Mouse (Mus musculus) hindbrain, embryonic 14.5 days (tissue): Measurements from ENCODE around the gene Abhd16a. TPM values are rescaled to one million over a fixed set of nuclear protein-coding genes. Genes with fewer than 3 reads are reported as not detected.
"Not testable (repeated sequence)": the region's sequence is repeated elsewhere in the genome, so short reads cannot be mapped to it uniquely, and the experiment has no call there.

ENCODE experiments used
- ATAC-seq: fragments of 200-750 bp; cut with Nextera tagmentation; 2 replicates; pipeline ENCODE4 v1.8.0; 2017; ENCODE audit warnings: moderate number of reproducible peaks, mild to moderate bottlenecking, moderate TSS enrichment, moderate library complexity; ENCODE audit not compliant: low FRiP score
- DNase-seq: peaks from one replicate; pipeline ENCODE4 v3.0.0-alpha.2; 2015; ENCODE audit warnings: low spot score
- H3K27ac ChIP-seq: fragments of 300-500 bp; sonication (generic); 2 replicates; pipeline ENCODE4 v1.5.1; 2014; ENCODE audit warnings: mild to moderate bottlenecking, moderate library complexity
- H3K27me3 ChIP-seq: fragments of 300-500 bp; sonication (generic); 2 replicates; pipeline ENCODE4 v1.6.1; 2014; ENCODE audit warnings: mild to moderate bottlenecking, low read length, mixed read lengths; ENCODE audit not compliant: control insufficient read depth, insufficient read depth
- H3K36me3 ChIP-seq: fragments of 300-500 bp; sonication (generic); replicated peaks from 2 replicates; pipeline ENCODE4 v1.6.1; 2014; ENCODE audit not compliant: control insufficient read depth, insufficient read depth
- H3K4me1 ChIP-seq: fragments of 300-500 bp; sonication (generic); replicated peaks from 2 replicates; pipeline ENCODE4 v1.6.1; 2014; ENCODE audit warnings: antibody characterized with exemption, low read length, mixed read lengths; ENCODE audit not compliant: control insufficient read depth, insufficient read depth
- H3K4me2 ChIP-seq: fragments of 300-500 bp; sonication (generic); replicated peaks from 2 replicates; pipeline ENCODE4 v1.6.1; 2014; ENCODE audit warnings: mild to moderate bottlenecking, moderate library complexity
- H3K4me3 ChIP-seq: fragments of 300-500 bp; sonication (generic); replicated peaks from 2 replicates; pipeline ENCODE4 v1.5.1; 2014; ENCODE audit warnings: mild to moderate bottlenecking, low read length
- H3K9ac ChIP-seq: fragments of 300-500 bp; sonication (generic); 2 replicates; pipeline ENCODE4 v1.6.1; 2014
- H3K9me3 ChIP-seq: fragments of 300-500 bp; sonication (generic); 2 replicates; pipeline ENCODE4 v1.6.1; 2016; ENCODE audit warnings: low read length; ENCODE audit not compliant: control insufficient read depth
- WGBS: fragments of 180-500 bp; shearing (Covaris S2); extraction: QIAGEN DNeasy Blood & Tissue Kit; methylation state at CpG from one replicate; pipeline ENCODE4 v1.1.7; 2014; 5-methylcytosine and 5-hydroxymethylcytosine counted together
- polyA plus RNA-seq: library from polyadenylated mRNA; unstranded; fragments of >200 nt; fragmentation: Nextera tagmentation; extraction: Ambion mirVana; gene quantifications from 2 replicates; pipeline ENCODE4 v1.2.1, GENCODE M21; 2014

The Abhd16a gene
- polyA plus RNA-seq, 1 experiment from 2014 or later, result 86.8 TPM

- Histone ChIP-seq H3K27me3 (no peaks in the 10 kb centered on the region), H3K27ac (no peak overlapping the region), H3K9me3 (no peaks in the 10 kb centered on the region), H3K36me3 (peaks cover 33% of the 10 kb centered on the region), H3K4me1 (no peaks in the 10 kb centered on the region), H3K4me2 (peak overlapping the region; percentile 27), H3K4me3 (no peak overlapping the region), H3K9ac (no peak overlapping the region)
- 65% methylated on average over 3 of the region's 3 CpGs for WGBS
- ATAC-seq (no peak), DNase-seq (peak; percentile 39)
Observed at GRCm38 (mm10) chr17:35106522-35106921, 17.5 kb downstream of the Abhd16a start.

- Histone ChIP-seq H3K4me3 (no peak within 1 kb of the TSS), H3K27me3 (no peaks in the 10 kb centered on the region), H3K9ac (no peak within 1 kb of the TSS), H3K4me1 (no peaks in the 10 kb centered on the region), H3K36me3 (peaks cover 17% of the 10 kb centered on the region), H3K27ac (no peak within 1 kb of the TSS), H3K4me2 (no peak within 1 kb of the TSS), H3K9me3 (no peaks in the 10 kb centered on the region)
- 82% methylated on average over 6 of the region's 6 CpGs for WGBS
- ATAC-seq (no peak), DNase-seq (no peak)
Observed at GRCm38 (mm10) chr17:35108097-35108496, 19.0 kb downstream of the Abhd16a start, which contains the start of gene Ly6g5c. Gene Ly6g5c (plus strand): TSS chr17:35108279.

- Histone ChIP-seq H3K4me1 (no peaks in the 10 kb centered on the region), H3K36me3 (peaks cover 33% of the 10 kb centered on the region), H3K27ac (no peak overlapping the region), H3K4me2 (no peak overlapping the region), H3K9ac (no peak overlapping the region), H3K27me3 (no peaks in the 10 kb centered on the region), H3K9me3 (no peaks in the 10 kb centered on the region), H3K4me3 (no peak overlapping the region)
- no peak for DNase-seq
- ATAC-seq, result no peak
- WGBS, result 69% methylated on average over 9 of the region's 9 CpGs
Observed at GRCm38 (mm10) chr17:35111774-35112173, 22.7 kb downstream of the Abhd16a start.

GRCm38 (mm10) chr17:35115046-35116019 is 26.3 kb downstream of the Abhd16a start, which contains the start of gene Ly6g5b:
Gene Ly6g5b (minus strand): TSS chr17:35115428.
- Histone ChIP-seq H3K4me1 (peaks cover 6% of the 10 kb centered on the region), H3K9ac (no peak within 1 kb of the TSS), H3K4me2 (no peak within 1 kb of the TSS), H3K27me3 (no peaks in the 10 kb centered on the region), H3K27ac (no peak within 1 kb of the TSS), H3K36me3 (peaks cover 62% of the 10 kb centered on the region), H3K9me3 (no peaks in the 10 kb centered on the region), H3K4me3 (no peak within 1 kb of the TSS)
- ATAC-seq (0 out of 2 replicates have a peak, but pooled peaks have one; percentile 18), DNase-seq (no peak)
- WGBS, result 89% methylated on average over 8 of the region's 8 CpGs

GRCm38 (mm10) chr17:35120745-35121142 is 31.7 kb downstream of the Abhd16a start:
- no peak for DNase-seq
- peaks cover 58% of the 10 kb centered on the region for H3K36me3 ChIP-seq

GRCm38 (mm10) chr17:35121143-35121799 is 32.2 kb downstream of the Abhd16a start, which contains the start of gene Gpank1:
Gene Gpank1 (plus strand): TSS chr17:35121455.
- Histone ChIP-seq H3K4me3 (peak within 1 kb of the TSS; percentile 94), H3K4me2 (peak within 1 kb of the TSS; percentile 97), H3K27me3 (no peaks in the 10 kb centered on the region), H3K4me1 (peaks cover 16% of the 10 kb centered on the region), H3K9ac (peak within 1 kb of the TSS; percentile 94), H3K27ac (peak within 1 kb of the TSS; percentile 84), H3K9me3 (no peaks in the 10 kb centered on the region), H3K36me3 (peaks cover 53% of the 10 kb centered on the region)
- DNase-seq (peak; percentile 99), ATAC-seq (peak; percentile 96)
- WGBS, result under 1% methylated on average over 50 of the region's 50 CpGs

More at GRCm38 (mm10) chr17:35120745-35121142, 31.7 kb downstream of the Abhd16a start:
- Histone ChIP-seq H3K9ac (peak overlapping the region; percentile 94), H3K27me3 (no peaks in the 10 kb centered on the region), H3K9me3 (no peaks in the 10 kb centered on the region), H3K4me2 (peak overlapping the region; percentile 97), H3K4me1 (peaks cover 16% of the 10 kb centered on the region), H3K27ac (peak overlapping the region; percentile 63), H3K4me3 (peak overlapping the region; percentile 94)
- 1% methylated on average over 33 of the region's 33 CpGs for WGBS
- no peak for ATAC-seq

- Histone ChIP-seq H3K9me3 (no peaks in the 10 kb centered on the region), H3K4me3 (peak within 1 kb of the TSS; percentile 94), H3K4me1 (peaks cover 20% of the 10 kb centered on the region), H3K27ac (peak within 1 kb of the TSS; percentile 84), H3K27me3 (no peaks in the 10 kb centered on the region), H3K4me2 (peak within 1 kb of the TSS; percentile 97), H3K36me3 (peaks cover 48% of the 10 kb centered on the region), H3K9ac (peak within 1 kb of the TSS; percentile 94)
- WGBS, result under 1% methylated on average over 19 of the region's 19 CpGs
- ATAC-seq (peak; percentile 10; the same call in 1 of the 2 replicates), DNase-seq (peak; percentile 84)
Observed at GRCm38 (mm10) chr17:35121871-35122303, 32.8 kb downstream of the Abhd16a start, which contains the start of gene Csnk2b. Gene Csnk2b (minus strand): TSS chr17:35122053.

GRCm38 (mm10) chr17:35123287-35123686 is 34.2 kb downstream of the Abhd16a start:
- not testable (repeated sequence) for DNase-seq, H3K4me2 ChIP-seq, H3K4me3 ChIP-seq, H3K27ac ChIP-seq, H3K9me3 ChIP-seq, H3K9ac ChIP-seq, ATAC-seq, H3K27me3 ChIP-seq
- H3K4me1 ChIP-seq, result peaks cover 25% of the 10 kb centered on the region
- H3K36me3 ChIP-seq, result peaks cover 34% of the 10 kb centered on the region
- WGBS, result 92% methylated on average over 9 of the region's 9 CpGs
